9 mouse cellular contexts compared by ENCODE assay signal in the genomic region with DNA sequence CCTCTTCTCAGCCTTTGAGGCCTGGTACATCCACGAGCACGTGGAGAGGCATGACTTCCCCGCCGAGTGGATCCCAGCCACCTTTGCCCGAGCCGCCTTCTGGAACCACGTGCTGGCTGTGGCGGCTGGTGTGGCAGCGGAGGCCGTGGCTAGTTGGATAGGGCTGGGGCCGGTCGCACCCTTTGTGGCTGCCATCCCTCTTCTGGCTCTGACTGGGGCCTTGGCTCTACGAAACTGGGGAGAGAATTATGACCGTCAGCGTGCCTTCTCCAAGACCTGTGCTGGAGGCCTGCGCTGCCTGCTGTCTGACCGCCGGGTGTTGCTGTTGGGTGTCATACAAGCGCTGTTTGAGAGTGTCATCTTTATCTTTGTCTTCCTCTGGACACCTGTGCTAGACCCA. TPM values are rescaled to one million over a fixed set of nuclear protein-coding genes. Genes with fewer than 3 reads are reported as not detected.
DNase-seq lines count a peak whose midpoint lies in the region; ATAC-seq and TF ChIP-seq lines count a peak whose summit lies in the region.
"Had no signal": no experiment of that assay in that cellular context is flagged by ENCODE, and none has a peak within 500 bp of the region (broad histone marks: within the 10 kb centered on the region; RNA-seq: fewer than 3 reads in every experiment).

No protein-coding gene starts in this region.

- H3K9ac ChIP-seq in heart, embryonic 12.5 days = 0 out of 2 replicates have a peak overlapping the region, but pooled peaks have one; percentile 83
- H3K9ac ChIP-seq in heart, adult 2 months (ENCODE audit: low read depth, low read length) = no peak overlapping the region
- peak overlapping the region; percentile 99 for H3K9ac ChIP-seq in ES-E14 (ENCODE audit: insufficient read depth, low read depth, low read length, poor library complexity, severe bottlenecking)
- H3K9ac ChIP-seq in hindbrain, embryonic 11.5 days (ENCODE audit: low read depth, low read length) = no peak overlapping the region

- no peaks in the 10 kb centered on the region for H3K27me3 ChIP-seq in heart, embryonic 12.5 days (replicated peaks)
- no peaks in the 10 kb centered on the region for H3K27me3 ChIP-seq in heart, adult 2 months (ENCODE audit: control insufficient read depth, insufficient read depth, low read length)
- no peaks in the 10 kb centered on the region for H3K27me3 ChIP-seq in hindbrain, embryonic 11.5 days (ENCODE audit: control insufficient read depth, insufficient read depth, low read length)

- ATAC-seq in heart, embryonic 12.5 days (ENCODE audit: insufficient number of reproducible peaks, low FRiP score) = no peak
- ATAC-seq in hindbrain, embryonic 11.5 days (ENCODE audit: low FRiP score) = no peak

- in situ Hi-C loops in ES-E14 (cut with MboI; ENCODE audit: low sequenced_read_pairs in 2 of 2, unreplicated experiment in 2 of 2) = no loop called here

- peak overlapping the region; percentile 90 for H3K4me2 ChIP-seq in heart, embryonic 12.5 days
- no peak overlapping the region for H3K4me2 ChIP-seq in hindbrain, embryonic 11.5 days (replicated peaks; ENCODE audit: low read depth, low read length)

- TF ChIP-seq EP300 in heart, adult 2 months (IDR thresholded peaks at IDR 0.05; ENCODE audit: insufficient read depth, low read depth, low read length) = no peak

- peaks cover 18% of the 10 kb centered on the region for H3K36me3 ChIP-seq in heart, embryonic 12.5 days
- H3K36me3 ChIP-seq in heart, adult 2 months (ENCODE audit: control insufficient read depth, insufficient read depth, low read length) = no peaks in the 10 kb centered on the region
- peaks cover 20% of the 10 kb centered on the region for H3K36me3 ChIP-seq in ES-E14 (ENCODE audit: control insufficient read depth, insufficient read depth, low read length, poor library complexity, severe bottlenecking)
- 0 out of 2 replicates have a peak, but pooled peaks cover 4% of the 10 kb centered on the region for H3K36me3 ChIP-seq in hindbrain, embryonic 11.5 days (ENCODE audit: control insufficient read depth, insufficient read depth, low read length)
- peaks cover 10% of the 10 kb centered on the region; the same call in 1 of the 2 replicates for H3K36me3 ChIP-seq in macrophage (ENCODE audit: inconsistent target)

- H3K4me3 ChIP-seq in heart, embryonic 12.5 days = no peak overlapping the region
- no peak overlapping the region; the same call in 1 of the 2 replicates for H3K4me3 ChIP-seq in heart, adult 2 months
- H3K4me3 ChIP-seq in ES-E14 (ENCODE audit: insufficient read depth in 1 of 2, low read depth in 1 of 2, low read length in 2 of 2, poor library complexity in 1 of 2, severe bottlenecking in 1 of 2) (peak overlapping the region; percentile 97 to 99; a peak in 3 of 4 replicates), macrophage (ENCODE audit: inconsistent target) (peak overlapping the region; percentile 90)
- H3K4me3 ChIP-seq in hindbrain, embryonic 11.5 days (ENCODE audit: low read depth, low read length) = peak overlapping the region; percentile 89; the same call in 1 of the 2 replicates

- H3K27ac ChIP-seq in heart, embryonic 12.5 days (ENCODE audit: poor library complexity, severe bottlenecking) = no peak overlapping the region
- H3K27ac ChIP-seq in heart, adult 2 months = no peak overlapping the region
- no peak overlapping the region for H3K27ac ChIP-seq in ES-E14 (ENCODE audit: insufficient read depth, low read depth, low read length, poor library complexity, severe bottlenecking)
- no peak overlapping the region for H3K27ac ChIP-seq in hindbrain, embryonic 11.5 days (ENCODE audit: low read depth, low read length)
- peak overlapping the region; percentile 62; the same call in 1 of the 2 replicates for H3K27ac ChIP-seq in macrophage

- no peak for TF ChIP-seq POLR2A in heart, adult 2 months (IDR thresholded peaks at IDR 0.05; ENCODE audit: insufficient read depth, low read depth, low read length)

- no peak for TF ChIP-seq CTCF in heart, adult 2 months (IDR thresholded peaks at IDR 0.05)

- peaks cover 33% of the 10 kb centered on the region for H3K4me1 ChIP-seq in heart, embryonic 12.5 days (replicated peaks)
- peaks cover 8% of the 10 kb centered on the region; the same call in 1 of the 2 replicates for H3K4me1 ChIP-seq in heart, adult 2 months (ENCODE audit: control insufficient read depth, insufficient read depth, low read length)
- H3K4me1 ChIP-seq in ES-E14 (ENCODE audit: control insufficient read depth in 2 of 2, insufficient read depth in 2 of 2, low read length in 2 of 2, poor library complexity in 1 of 2) = peaks cover 8 to 24% of the 10 kb centered on the region in 2 experiments; a peak in 3 of 4 replicates
- H3K4me1 ChIP-seq in hindbrain, embryonic 11.5 days (replicated peaks; ENCODE audit: control insufficient read depth, insufficient read depth, low read length) = peaks cover 5% of the 10 kb centered on the region; the same call in 1 of the 2 replicates

- 94% methylated on average over 19 of the region's 19 CpGs for WGBS in heart, embryonic 12.5 days
- 91% methylated on average over 19 of the region's 19 CpGs for WGBS in heart, adult 2 months
- WGBS in hindbrain, embryonic 11.5 days = 98% methylated on average over 18 of the region's 19 CpGs
- WGBS in macrophage (ENCODE audit: missing documents) = 95% methylated on average over 19 of the region's 19 CpGs

- no peak for DNase-seq in heart, adult 2 months
- DNase-seq in ES-E14 (ENCODE audit: low read depth, low spot score) = no peak
- DNase-seq in hindbrain, embryonic 11.5 days (ENCODE audit: low spot score) = no peak
- no peak for DNase-seq in gastrocnemius, postnatal 14 days
- DNase-seq in testis, postnatal 14 days (ENCODE audit: low spot score) = no peak
- DNase-seq in left cerebral cortex, adult 11 months (ENCODE audit: low spot score) = no peak

- intact Hi-C loops in heart, adult 2 months (cut with DNase I) = loop anchor here (1.0 to 10.0 kb wide), 2 partner anchors 14 to 164 kb away; a partner anchor contains a TSS
- intact Hi-C loops in gastrocnemius, postnatal 14 days (cut with DNase I; ENCODE audit: low total_unique reads) = no loop called here

- no peaks in the 10 kb centered on the region for H3K9me3 ChIP-seq in heart, embryonic 12.5 days (replicated peaks)
- no peaks in the 10 kb centered on the region for H3K9me3 ChIP-seq in ES-E14 (ENCODE audit: control insufficient read depth, insufficient read depth, low read depth, low read length)
- no peaks in the 10 kb centered on the region for H3K9me3 ChIP-seq in hindbrain, embryonic 11.5 days (ENCODE audit: control insufficient read depth, low read length)

- peaks cover 2% of the 10 kb centered on the region; the same call in 1 of the 2 replicates for H3K79me2 ChIP-seq in heart, adult 2 months (replicated peaks; ENCODE audit: control insufficient read depth, insufficient read depth, low read length)
- H3K79me2 ChIP-seq in macrophage (ENCODE audit: inconsistent target) = peaks cover 27% of the 10 kb centered on the region

RNA-seq across cellular contexts. Expression of a gene that starts 1.4 kb away (rescaled TPM):
- polyA plus RNA-seq in heart, embryonic 12.5 days (2016; fragmentation: Nextera tagmentation; extraction: Ambion mirVana) = 46.2 and 48.2 TPM in 2 replicates
- 10 to 100 TPM; 17.0 to 19.4 TPM for total RNA-seq in heart, adult 2 months (2021)
- polyA plus RNA-seq in heart, adult 2 months (2012; rRNA removed) = 37.8 and 47.9 TPM in 2 replicates
- total RNA-seq in ES-E14 (2012; rRNA removed) = 89.9 and 95.7 TPM in 2 replicates
- 51.6 and 57.0 TPM in 2 replicates for polyA plus RNA-seq in hindbrain, embryonic 11.5 days (2014; fragmentation: Nextera tagmentation; extraction: Ambion mirVana)
- total RNA-seq in macrophage (2018; cell fraction: chromatin; rRNA removed) = 10 to 100 TPM in 4 of 26 experiments, 1 to 10 TPM in 22; 2.6 to 13.6 (median 6.1) TPM
- 100 to 1,000 TPM in 1 of 26 experiments, 10 to 100 TPM in 25; 52.1 to 102 (median 74.8) TPM for total RNA-seq in macrophage (2018; cell fraction: cytosol; rRNA removed)
- total RNA-seq in macrophage (2018; cell fraction: nucleus; rRNA removed) = 10 to 100 TPM; 13.5 to 78.9 (median 54.2) TPM
- 49.9 to 84.0 TPM (median 66.7 TPM) in 3 replicates for polyA plus RNA-seq in macrophage (2018)
- total RNA-seq in gastrocnemius, postnatal 14 days (2021) = 10 to 100 TPM; 14.5 to 14.9 TPM

RNA-seq across cellular contexts. Expression of a gene that starts 10.3 kb away (rescaled TPM):
- polyA plus RNA-seq in heart, embryonic 12.5 days (2016; fragmentation: Nextera tagmentation; extraction: Ambion mirVana) = 0.19 TPM in 1 of 2 replicates, not detected in the other
- total RNA-seq in heart, adult 2 months (2021) = not detected
- polyA plus RNA-seq in heart, adult 2 months (2012; rRNA removed) = 0.06 TPM in 1 of 2 replicates, not detected in the other
- 0.45 and 1.0 TPM in 2 replicates for total RNA-seq in ES-E14 (2012; rRNA removed)
- 0.15 TPM in 2 replicates for polyA plus RNA-seq in hindbrain, embryonic 11.5 days (2014; fragmentation: Nextera tagmentation; extraction: Ambion mirVana)
- not detected for total RNA-seq in macrophage (2018; cell fraction: chromatin; rRNA removed)
- total RNA-seq in macrophage (2018; cell fraction: cytosol; rRNA removed) = not detected
- not detected for total RNA-seq in macrophage (2018; cell fraction: nucleus; rRNA removed)
- not detected in 3 replicates for polyA plus RNA-seq in macrophage (2018)
- not detected for total RNA-seq in gastrocnemius, postnatal 14 days (2021)
- total RNA-seq: common myeloid progenitor, adult 5-6 weeks had no signal

RNA-seq across cellular contexts. Expression of a gene that starts 15.4 kb away (rescaled TPM):
- polyA plus RNA-seq in heart, embryonic 12.5 days (2016; fragmentation: Nextera tagmentation; extraction: Ambion mirVana) = 24.0 and 26.1 TPM in 2 replicates
- 1 to 10 TPM; 1.0 to 1.4 TPM for total RNA-seq in heart, adult 2 months (2021)
- 1.6 and 2.4 TPM in 2 replicates for polyA plus RNA-seq in heart, adult 2 months (2012; rRNA removed)
- 84.1 TPM in 2 replicates for total RNA-seq in ES-E14 (2012; rRNA removed)
- 21.8 and 30.8 TPM in 2 replicates for polyA plus RNA-seq in hindbrain, embryonic 11.5 days (2014; fragmentation: Nextera tagmentation; extraction: Ambion mirVana)
- 10 to 100 TPM in 9 of 26 experiments, 1 to 10 TPM in 17; 1.8 to 32.0 (median 8.2) TPM for total RNA-seq in macrophage (2018; cell fraction: chromatin; rRNA removed)
- total RNA-seq in macrophage (2018; cell fraction: cytosol; rRNA removed) = 1 to 10 TPM in 24 of 26 experiments, under 1 TPM in 2; 0.81 to 8.2 (median 3.1) TPM
- 10 to 100 TPM in 3 of 26 experiments, 1 to 10 TPM in 23; 1.3 to 19.0 (median 5.7) TPM for total RNA-seq in macrophage (2018; cell fraction: nucleus; rRNA removed)
- polyA plus RNA-seq in macrophage (2018) = 1.0 to 5.7 TPM (median 3.5 TPM) in 3 replicates
- total RNA-seq in gastrocnemius, postnatal 14 days (2021) = 1 to 10 TPM; 1.1 to 4.1 TPM

RNA-seq across cellular contexts. Expression of a gene that starts 23.3 kb away (rescaled TPM):
- polyA plus RNA-seq in heart, embryonic 12.5 days (2016; fragmentation: Nextera tagmentation; extraction: Ambion mirVana) = 12.0 TPM in 2 replicates
- 10 to 100 TPM; 18.1 to 20.3 TPM for total RNA-seq in heart, adult 2 months (2021)
- 19.9 and 26.9 TPM in 2 replicates for polyA plus RNA-seq in heart, adult 2 months (2012; rRNA removed)
- 101 and 115 TPM in 2 replicates for total RNA-seq in ES-E14 (2012; rRNA removed)
- 20.3 and 21.7 TPM in 2 replicates for polyA plus RNA-seq in hindbrain, embryonic 11.5 days (2014; fragmentation: Nextera tagmentation; extraction: Ambion mirVana)
- 10 to 100 TPM in 25 of 26 experiments, 1 to 10 TPM in 1; 9.2 to 63.4 (median 21.5) TPM for total RNA-seq in macrophage (2018; cell fraction: chromatin; rRNA removed)
- 10 to 100 TPM in 25 of 26 experiments, 1 to 10 TPM in 1; 9.0 to 21.1 (median 17.2) TPM for total RNA-seq in macrophage (2018; cell fraction: cytosol; rRNA removed)
- total RNA-seq in macrophage (2018; cell fraction: nucleus; rRNA removed) = 10 to 100 TPM; 14.7 to 49.4 (median 23.3) TPM
- polyA plus RNA-seq in macrophage (2018) = 4.7 to 19.6 TPM (median 7.5 TPM) in 3 replicates
- total RNA-seq in gastrocnemius, postnatal 14 days (2021) = 10 to 100 TPM; 12.9 to 13.2 TPM

RNA-seq across cellular contexts. Expression of a gene that starts 45.3 kb away (rescaled TPM):
- 267 and 273 TPM in 2 replicates for polyA plus RNA-seq in heart, embryonic 12.5 days (2016; fragmentation: Nextera tagmentation; extraction: Ambion mirVana)
- 100 to 1,000 TPM; 287 to 351 TPM for total RNA-seq in heart, adult 2 months (2021)
- 82.0 and 160 TPM in 2 replicates for polyA plus RNA-seq in heart, adult 2 months (2012; rRNA removed)
- 139 and 201 TPM in 2 replicates for total RNA-seq in ES-E14 (2012; rRNA removed)
- 401 and 431 TPM in 2 replicates for polyA plus RNA-seq in hindbrain, embryonic 11.5 days (2014; fragmentation: Nextera tagmentation; extraction: Ambion mirVana)
- 10 to 100 TPM; 18.0 to 66.8 (median 47.8) TPM for total RNA-seq in macrophage (2018; cell fraction: chromatin; rRNA removed)
- 100 to 1,000 TPM; 166 to 430 (median 223) TPM for total RNA-seq in macrophage (2018; cell fraction: cytosol; rRNA removed)
- 10 to 100 TPM; 35.9 to 91.4 (median 60.9) TPM for total RNA-seq in macrophage (2018; cell fraction: nucleus; rRNA removed)
- polyA plus RNA-seq in macrophage (2018) = 258 to 355 TPM (median 355 TPM) in 3 replicates
- 100 to 1,000 TPM; 212 to 228 TPM for total RNA-seq in gastrocnemius, postnatal 14 days (2021)

Comparison
In these comparisons a context has a peak if more than half of its experiments do, and no peak if none do; other contexts are left out.
1. H3K9ac ChIP-seq: peak in heart, embryonic 12.5 days (single experiment) and ES-E14 (single experiment); none in heart, adult 2 months (single experiment) and hindbrain, embryonic 11.5 days (single experiment).
2. H3K4me3 ChIP-seq: peak in ES-E14 (2 of 2), hindbrain, embryonic 11.5 days (single experiment) and macrophage (single experiment); none in heart, embryonic 12.5 days (single experiment) and heart, adult 2 months (single experiment).